Mouse (Mus musculus): Measurements from ENCODE around the gene Slc25a35. TPM values are rescaled to one million over a fixed set of nuclear protein-coding genes. Genes with fewer than 3 reads are reported as not detected.

The Slc25a35 gene
- total and polyA plus RNA-seq, 3 experiments: 0.83 to 1.6 TPM; not detected in 1

GRCm38 (mm10) chr11:68966554-68966953, 1.4 kb upstream of the Slc25a35 start:
- TF ChIP-seq USF2 (conservative IDR thresholded peaks at IDR 0.05; ENCODE audit: low read depth, low read length) (no peak), POLR2A (IDR thresholded peaks at IDR 0.05; ENCODE audit: low read depth, low read length) (no peak), ZKSCAN1 (IDR thresholded peaks at IDR 0.05; ENCODE audit: borderline replicate concordance, low read depth, low read length) (peak; percentile 76)
- Histone ChIP-seq H3K79me2 (replicated peaks; ENCODE audit: control insufficient read depth, extremely low read depth, insufficient read depth, poor library complexity, severe bottlenecking) (no peaks in the 10 kb centered on the region), H3K27me3 (replicated peaks) (peaks cover 13% of the 10 kb centered on the region), H3K27ac (ENCODE audit: insufficient read depth, low read depth) (no peak overlapping the region), H3K4me2 (ENCODE audit: insufficient read depth, low read depth, poor library complexity, severe bottlenecking) (peak overlapping the region; percentile 86), H3K36me3 (replicated peaks in 1 of 2; ENCODE audit: control insufficient read depth in 1 of 2, insufficient read depth in 1 of 2, low read length in 1 of 2) (peaks cover 0 to 15% of the 10 kb centered on the region in 2 experiments), H3K4me1 (ENCODE audit: control insufficient read depth in 1 of 2, insufficient read depth in 2 of 2) (peaks cover 6 to 21% of the 10 kb centered on the region in 2 experiments; a peak in 3 of 4 replicates), H3K9ac (ENCODE audit: insufficient read depth, low read depth) (no peak overlapping the region; the same call in 1 of the 2 replicates), H3K4me3 (replicated peaks in 1 of 3; ENCODE audit: low read depth in 2 of 3, low read length in 2 of 3, poor library complexity in 1 of 3) (no peak overlapping the region), H3K9me3 (replicated peaks; ENCODE audit: low read length) (no peaks in the 10 kb centered on the region)
- DNase-seq (ENCODE audit: extremely low read depth): peak; percentile 14
- in situ Hi-C loops (cut with MboI; ENCODE audit: low pct_ligation_motif_present, low pct_unique_long_range_greater_than_20kb, low sequenced_read_pairs): no loop called here
- dilution Hi-C loops (cut with MboI; ENCODE audit: extremely low pct_ligation_motif_present, extremely low pct_unique_long_range_greater_than_20kb, low sequenced_read_pairs): no loop called here

- Histone ChIP-seq H3K4me3 (replicated peaks in 1 of 3; ENCODE audit: low read depth in 2 of 3, low read length in 2 of 3, poor library complexity in 1 of 3) (no peak overlapping the region), H3K27ac (ENCODE audit: insufficient read depth, low read depth) (no peak overlapping the region), H3K4me2 (ENCODE audit: insufficient read depth, low read depth, poor library complexity, severe bottlenecking) (no peak overlapping the region; the same call in 1 of the 2 replicates), H3K36me3 (replicated peaks in 1 of 2; ENCODE audit: control insufficient read depth in 1 of 2, insufficient read depth in 1 of 2, low read length in 1 of 2) (peaks cover 0 to 20% of the 10 kb centered on the region in 2 experiments), H3K9ac (ENCODE audit: insufficient read depth, low read depth) (0 out of 2 replicates have a peak overlapping the region, but pooled peaks have one; percentile 36), H3K9me3 (replicated peaks; ENCODE audit: low read length) (no peaks in the 10 kb centered on the region), H3K4me1 (ENCODE audit: control insufficient read depth in 1 of 2, insufficient read depth in 2 of 2) (peaks cover 10 to 34% of the 10 kb centered on the region in 2 experiments), H3K79me2 (replicated peaks; ENCODE audit: control insufficient read depth, extremely low read depth, insufficient read depth, poor library complexity, severe bottlenecking) (no peaks in the 10 kb centered on the region), H3K27me3 (replicated peaks) (peaks cover 6% of the 10 kb centered on the region)
- dilution Hi-C loops (cut with MboI; ENCODE audit: extremely low pct_ligation_motif_present, extremely low pct_unique_long_range_greater_than_20kb, low sequenced_read_pairs): no loop called here
- in situ Hi-C loops (cut with MboI; ENCODE audit: low pct_ligation_motif_present, low pct_unique_long_range_greater_than_20kb, low sequenced_read_pairs): no loop called here
- TF ChIP-seq MYC (IDR thresholded peaks at IDR 0.05; ENCODE audit: low read depth, low read length) (no peak), CHD2 (IDR thresholded peaks at IDR 0.05; ENCODE audit: low read length) (no peak), POLR2A (IDR thresholded peaks at IDR 0.05; ENCODE audit: low read depth, low read length) (no peak), SIN3A (IDR thresholded peaks at IDR 0.05; ENCODE audit: low read length) (no peak), RCOR1 (conservative IDR thresholded peaks at IDR 0.05; ENCODE audit: low read depth, low read length) (no peak), MEF2A (IDR thresholded peaks at IDR 0.05; ENCODE audit: borderline replicate concordance, low read depth, low read length) (no peak), GABPA (IDR thresholded peaks at IDR 0.05; ENCODE audit: insufficient replicate concordance, low read depth, low read length) (no peak), POLR2AphosphoS2 (IDR thresholded peaks at IDR 0.05; ENCODE audit: low read depth, low read length) (no peak), ZNF384 (IDR thresholded peaks at IDR 0.05; ENCODE audit: low read depth, low read length) (no peak)
- no peak for DNase-seq (ENCODE audit: extremely low read depth)
These were observed 821 bp downstream of the Slc25a35 start for GRCm38 (mm10) chr11:68968752-68969151.

- no peak overlapping the region for H3K9ac ChIP-seq (ENCODE audit: insufficient read depth, low read depth)
- no peaks in the 10 kb centered on the region for H3K79me2 ChIP-seq (replicated peaks; ENCODE audit: control insufficient read depth, extremely low read depth, insufficient read depth, poor library complexity, severe bottlenecking)
- no peak overlapping the region for H3K4me3 ChIP-seq (replicated peaks in 1 of 3; ENCODE audit: low read depth in 2 of 3, low read length in 2 of 3, poor library complexity in 1 of 3)
- peaks cover 10 to 44% of the 10 kb centered on the region in 2 experiments for H3K4me1 ChIP-seq (ENCODE audit: control insufficient read depth in 1 of 2, insufficient read depth in 2 of 2)
- H3K36me3 ChIP-seq (replicated peaks in 1 of 2; ENCODE audit: control insufficient read depth in 1 of 2, insufficient read depth in 1 of 2, low read length in 1 of 2): peaks cover 0 to 20% of the 10 kb centered on the region in 2 experiments
- no peaks in the 10 kb centered on the region for H3K9me3 ChIP-seq (replicated peaks; ENCODE audit: low read length)
- in situ Hi-C loops (cut with MboI; ENCODE audit: low pct_ligation_motif_present, low pct_unique_long_range_greater_than_20kb, low sequenced_read_pairs): loop anchor here (5.0 kb wide), 1 partner anchor 68 kb away; the partner anchor contains the start of gene Rpl26
- no peak overlapping the region for H3K27ac ChIP-seq (ENCODE audit: insufficient read depth, low read depth)
- no peak overlapping the region for H3K4me2 ChIP-seq (ENCODE audit: insufficient read depth, low read depth, poor library complexity, severe bottlenecking)
- no peak for TF ChIP-seq USF1 (IDR thresholded peaks at IDR 0.05; ENCODE audit: low read depth, low read length)
- TF ChIP-seq MAZ (IDR thresholded peaks at IDR 0.05; ENCODE audit: low read depth, low read length): no peak
- TF ChIP-seq JUN (IDR thresholded peaks at IDR 0.05; ENCODE audit: insufficient read depth, low read depth, low read length): no peak
- no peak for TF ChIP-seq TBP (conservative IDR thresholded peaks at IDR 0.05; ENCODE audit: low read depth, low read length)
- no peak for TF ChIP-seq NELFE (IDR thresholded peaks at IDR 0.05; ENCODE audit: low read depth, low read length)
- TF ChIP-seq SMC3 (IDR thresholded peaks at IDR 0.05; ENCODE audit: low read depth, low read length): no peak
- no peak for TF ChIP-seq CHD2 (IDR thresholded peaks at IDR 0.05; ENCODE audit: low read length)
- TF ChIP-seq SIN3A (IDR thresholded peaks at IDR 0.05; ENCODE audit: low read length): no peak
- TF ChIP-seq ELF1 (IDR thresholded peaks at IDR 0.05; ENCODE audit: low read depth, low read length): no peak
- DNase-seq (ENCODE audit: extremely low read depth): no peak
- dilution Hi-C loops (cut with MboI; ENCODE audit: extremely low pct_ligation_motif_present, extremely low pct_unique_long_range_greater_than_20kb, low sequenced_read_pairs): no loop called here
- peaks cover 7% of the 10 kb centered on the region for H3K27me3 ChIP-seq (replicated peaks)
These were observed 2.3 kb downstream of the Slc25a35 start for GRCm38 (mm10) chr11:68970232-68970631.
